Mouse (Mus musculus) duodenum, adult 2 months (tissue): Measurements from ENCODE around the gene Zfp688. TPM values are rescaled to one million over a fixed set of nuclear protein-coding genes. Genes with fewer than 3 reads are reported as not detected.

ENCODE experiments used
- polyA plus RNA-seq: library from polyadenylated mRNA; depleted of rRNA; stranded (reverse); fragments of >200 nt; gene quantifications from 2 replicates; pipeline ENCODE4 v1.2.3, GENCODE M21; 2012; ENCODE audit warnings: low replicate concordance; rRNA removed

The Zfp688 gene
- 21.7 and 35.2 TPM in 2 replicates for polyA plus RNA-seq

GRCm38 (mm10) chr7:127421388-127422191 lies at the start of gene Zfp688:
Zfp688 (minus strand) TSS chr7:127422068.

GRCm38 (mm10) chr7:127459311-127459710 lies 37.4 kb upstream of the Zfp688 start, which contains the start of gene Prr14:
Prr14 (plus strand) TSS chr7:127459611.

DNA sequence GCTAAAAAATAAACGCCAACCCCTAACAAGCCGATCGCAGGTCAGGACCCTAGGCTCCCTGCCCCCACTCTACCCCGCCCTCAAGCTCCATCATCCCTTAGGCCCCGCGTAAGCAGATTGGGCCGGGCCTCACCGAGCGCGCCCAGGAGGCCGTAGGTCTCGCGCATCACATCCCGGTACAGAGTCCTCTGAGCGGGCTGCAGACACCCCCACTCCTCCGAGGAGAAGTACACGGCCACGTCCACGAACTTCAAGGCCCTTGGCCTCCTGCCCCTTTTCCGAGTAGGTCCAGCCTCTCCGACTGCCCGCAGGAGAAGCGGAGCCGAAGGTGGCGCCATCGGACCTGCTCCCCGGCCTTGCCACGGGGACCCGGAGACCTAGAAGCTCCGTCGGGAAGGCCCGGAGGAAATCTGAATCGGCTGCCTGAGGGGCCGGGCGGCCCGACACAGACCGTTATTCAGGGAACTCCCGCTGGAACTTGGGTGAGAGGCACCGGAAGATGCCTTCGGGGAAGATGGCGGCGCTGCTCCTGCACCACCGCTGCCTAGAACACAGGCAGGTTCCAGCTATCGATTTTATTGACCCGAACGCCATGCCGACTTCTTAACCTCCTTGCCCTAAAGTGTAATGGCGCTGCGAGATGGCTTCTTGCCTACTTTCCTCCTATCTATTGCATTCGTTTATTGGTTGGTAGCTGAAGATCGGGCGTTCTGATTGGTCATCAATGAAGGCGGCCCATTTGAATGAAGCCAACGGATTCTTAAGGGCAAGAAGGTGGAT lies 26.8 kb upstream of the Zfp688 start, which contains the start of gene Zfp689:
Gene Zfp689 (minus strand): TSS at position 638 of the 780 bp plus-strand sequence.

DNA sequence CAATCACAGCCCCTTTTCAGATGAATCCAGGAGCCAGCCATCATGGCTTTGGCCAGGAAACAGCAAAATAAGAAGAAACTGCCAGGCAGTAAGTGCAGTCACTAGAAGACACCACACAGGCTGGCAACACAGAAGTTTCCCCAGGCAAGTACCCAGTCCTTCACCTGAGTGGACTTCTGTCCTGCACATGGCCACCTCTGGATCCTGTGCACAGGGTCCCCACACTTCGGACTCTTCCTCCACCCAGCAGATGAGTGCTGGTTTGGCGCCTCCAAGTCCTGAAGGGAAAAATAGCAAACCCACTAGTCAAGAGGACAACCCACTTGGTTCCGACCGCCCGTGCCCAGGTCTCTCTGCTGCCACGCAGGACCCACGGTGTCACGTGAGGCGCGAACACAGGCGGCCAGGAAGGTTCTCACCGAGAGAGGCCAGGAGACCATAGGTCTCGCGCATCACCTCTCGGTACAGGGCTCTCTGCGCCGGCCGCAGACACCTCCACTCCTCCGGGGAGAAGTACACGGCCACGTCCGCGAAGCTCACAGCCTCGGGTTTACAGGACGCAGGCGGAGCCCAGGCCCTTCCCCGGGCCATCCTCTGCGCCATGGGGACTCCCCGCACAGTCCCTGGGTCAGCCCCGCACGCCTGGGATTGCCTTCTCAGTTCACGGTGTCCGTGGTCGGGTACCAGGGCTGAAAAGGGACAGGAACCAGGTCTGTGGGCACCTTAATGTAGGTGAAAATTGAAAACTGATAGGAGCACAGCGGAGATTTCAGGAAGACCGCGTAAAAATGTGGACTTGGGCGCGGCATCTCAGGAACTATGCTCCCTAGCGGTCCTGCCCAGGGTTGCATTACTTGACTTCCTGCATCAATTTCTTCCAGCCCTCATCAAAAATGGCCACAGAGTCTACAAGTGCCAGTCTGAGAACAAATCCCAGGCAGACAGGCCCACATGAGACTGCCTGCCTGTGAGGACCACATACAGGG lies 15.6 kb downstream of the Zfp688 start, which contains the start of gene Zfp764:
Gene Zfp764 (minus strand): TSS at position 821 of the 986 bp plus-strand sequence.

DNA sequence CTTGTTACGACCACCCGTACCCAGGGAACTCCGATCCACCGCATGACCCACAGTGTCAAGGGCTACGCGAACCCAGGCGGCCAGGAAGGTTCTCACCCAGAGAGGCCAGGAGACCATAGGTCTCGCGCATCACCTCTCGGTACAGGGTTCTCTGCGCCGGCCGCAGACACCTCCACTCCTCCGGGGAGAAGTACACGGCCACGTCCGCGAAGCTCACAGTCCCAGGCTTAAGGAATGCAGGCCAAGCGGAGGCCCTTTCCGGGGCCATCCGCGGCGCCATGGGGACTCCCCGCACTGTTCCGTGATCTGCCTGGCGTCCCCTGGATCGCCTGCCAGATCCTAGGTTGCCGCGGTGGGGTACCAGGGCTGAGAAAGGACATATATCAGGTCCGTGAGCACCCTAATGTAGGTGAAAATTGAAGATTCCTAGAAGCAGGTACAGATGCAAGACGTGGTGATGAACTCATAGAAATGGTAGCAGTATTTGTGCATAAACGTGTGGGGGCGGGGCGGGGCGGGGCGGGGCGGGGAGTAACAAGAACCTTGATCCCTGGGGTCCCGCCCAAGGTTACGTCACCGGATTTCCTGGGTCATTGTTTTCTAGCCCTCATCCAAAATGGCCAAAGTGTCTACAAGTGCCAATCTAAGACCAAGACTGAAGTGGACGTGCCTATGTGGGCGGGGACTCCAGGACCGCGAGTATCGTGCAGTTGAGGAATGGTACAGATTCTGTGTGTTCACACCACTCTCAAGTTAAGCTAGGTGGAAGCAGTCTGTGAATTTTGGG lies 28.5 kb downstream of the Zfp688 start, which contains the start of gene E430018J23Rik:
Gene E430018J23Rik (minus strand): TSS at position 473 of the 787 bp plus-strand sequence.

DNA sequence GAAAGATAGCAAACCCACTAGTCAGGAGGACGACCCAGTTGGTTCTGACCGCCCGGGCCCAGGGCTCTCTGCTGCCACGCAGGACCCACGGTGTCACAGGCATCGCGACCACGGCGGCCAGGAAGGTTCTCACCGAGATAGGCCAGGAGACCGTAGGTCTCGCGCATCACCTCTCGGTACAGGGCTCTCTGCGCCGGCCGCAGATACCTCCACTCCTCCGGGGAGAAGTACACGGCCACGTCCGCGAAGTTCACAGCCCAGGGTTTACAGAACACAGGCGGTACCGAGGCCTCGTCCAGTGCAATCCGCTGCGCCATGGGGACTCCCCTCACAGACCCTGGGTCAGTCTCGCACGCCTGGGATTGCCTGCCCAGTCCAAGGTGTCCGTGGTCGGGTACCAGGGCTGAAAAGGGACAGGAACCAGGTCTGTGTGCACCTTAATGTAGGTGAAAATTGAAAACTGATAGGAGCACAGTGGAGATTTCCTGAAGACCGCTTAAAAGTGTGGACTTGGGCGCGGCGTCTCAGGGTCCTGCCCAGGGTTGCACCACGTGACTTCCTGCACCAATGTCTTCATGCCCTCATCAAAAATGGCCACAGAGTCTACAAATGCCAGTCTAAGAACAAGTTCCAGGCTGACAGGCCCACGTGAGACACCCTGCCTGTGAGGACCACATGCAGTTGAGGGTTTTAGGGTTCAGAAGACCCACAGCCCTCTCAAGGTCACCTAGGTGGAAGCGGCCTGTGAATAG lies 35.1 kb downstream of the Zfp688 start, which contains the start of gene 9130019O22Rik:
Gene 9130019O22Rik (minus strand): TSS at position 526 of the 752 bp plus-strand sequence.

DNA sequence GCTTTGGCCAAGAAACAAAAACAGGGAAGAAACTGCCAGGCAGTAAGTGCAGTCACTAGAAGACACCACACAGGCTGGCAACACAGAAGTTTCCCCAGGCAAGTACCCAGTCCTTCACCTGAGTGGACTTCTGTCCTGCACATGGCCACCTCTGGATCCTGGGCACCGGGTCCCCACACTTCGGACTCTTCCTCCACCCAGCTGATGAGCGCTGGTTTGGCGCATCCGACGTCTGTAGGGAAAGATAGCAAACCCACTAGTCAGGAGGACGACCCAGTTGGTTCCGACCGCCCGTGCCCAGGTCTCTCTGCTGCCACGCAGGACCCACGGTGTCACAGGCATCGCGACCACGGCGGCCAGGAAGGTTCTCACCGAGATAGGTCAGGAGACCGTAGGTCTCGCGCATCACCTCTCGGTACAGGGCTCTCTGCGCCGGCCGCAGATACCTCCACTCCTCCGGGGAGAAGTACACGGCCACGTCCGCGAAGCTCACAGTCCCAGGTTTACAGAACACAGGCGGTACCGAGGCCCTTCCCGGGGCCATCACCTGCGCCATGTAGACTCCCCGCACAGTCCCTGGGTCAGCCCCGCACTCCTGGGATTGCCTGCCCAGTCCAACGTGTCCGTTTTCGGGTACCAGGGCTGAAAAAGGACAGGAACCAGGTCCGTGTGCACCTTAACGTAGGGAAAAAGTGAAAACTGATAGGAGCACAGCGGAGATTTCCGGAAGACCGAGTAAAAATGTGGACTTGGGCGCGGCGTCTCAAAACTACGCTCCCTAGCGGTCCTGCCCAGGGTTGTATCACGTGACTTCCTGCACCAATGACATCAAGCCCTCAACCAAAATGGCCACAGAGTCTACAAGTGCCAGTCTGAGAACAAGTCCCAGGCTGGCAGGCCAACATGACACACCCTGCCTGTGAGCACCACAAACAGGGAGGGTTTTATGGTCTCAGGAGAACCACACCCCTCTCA lies 46.3 kb downstream of the Zfp688 start, which contains the start of gene Zfp747:
Gene Zfp747 (minus strand): TSS at position 780 of the 975 bp plus-strand sequence.

Other genes starting within 250 kb of the Zfp688 start
- gene Cd2bp2, start 226.0 kb downstream of the Zfp688 start, polyA plus RNA-seq, result 10.0 and 13.1 TPM in 2 replicates
- gene Tbc1d10b, start 213.6 kb downstream of the Zfp688 start, polyA plus RNA-seq, result 29.8 and 44.7 TPM in 2 replicates
- gene Mylpf, start 213.2 kb downstream of the Zfp688 start, polyA plus RNA-seq, result 0.38 TPM in 1 of 2 replicates, not detected in the other
- gene Zfp553, start 189.0 kb downstream of the Zfp688 start, polyA plus RNA-seq, result 6.9 and 8.4 TPM in 2 replicates
- gene Sept1, start 188.9 kb downstream of the Zfp688 start, polyA plus RNA-seq, result 14.1 and 28.9 TPM in 2 replicates
- gene Zfp771, start 177.8 kb downstream of the Zfp688 start, polyA plus RNA-seq, result 76.9 and 173 TPM in 2 replicates
- 74.2 and 77.1 TPM in 2 replicates for gene Dctpp1, start 161.4 kb downstream of the Zfp688 start, polyA plus RNA-seq
- 49.0 and 105 TPM in 2 replicates for gene Sephs2, start 148.0 kb downstream of the Zfp688 start, polyA plus RNA-seq
- 3.7 and 5.6 TPM in 2 replicates for gene Itgal, start 125.8 kb downstream of the Zfp688 start, polyA plus RNA-seq
- gene Zfp768, start 76.5 kb downstream of the Zfp688 start, polyA plus RNA-seq, result 54.7 and 77.2 TPM in 2 replicates
- 15.0 and 20.1 TPM in 2 replicates for gene Zfp747, start 46.0 kb downstream of the Zfp688 start, polyA plus RNA-seq
- 5.3 and 6.4 TPM in 2 replicates for gene 9130019O22Rik, start 34.9 kb downstream of the Zfp688 start, polyA plus RNA-seq
- 13.3 and 15.1 TPM in 2 replicates for gene E430018J23Rik, start 28.4 kb downstream of the Zfp688 start, polyA plus RNA-seq
- 3.9 and 4.6 TPM in 2 replicates for gene Zfp764, start 15.2 kb downstream of the Zfp688 start, polyA plus RNA-seq
- gene Zfp689, start 27.1 kb upstream of the Zfp688 start, polyA plus RNA-seq, result 3.7 and 4.3 TPM in 2 replicates
- gene Prr14, start 37.5 kb upstream of the Zfp688 start, polyA plus RNA-seq, result 62.8 and 68.1 TPM in 2 replicates
- 36.5 and 43.2 TPM in 2 replicates for gene Fbrs, start 57.1 kb upstream of the Zfp688 start, polyA plus RNA-seq
- gene Srcap, start 89.9 kb upstream of the Zfp688 start, polyA plus RNA-seq, result 17.5 and 20.0 TPM in 2 replicates
- gene Gm42715, start 97.5 kb upstream of the Zfp688 start, polyA plus RNA-seq, result 5.6 and 10.2 TPM in 2 replicates
- gene Tmem265, start 139.3 kb upstream of the Zfp688 start, polyA plus RNA-seq, result 1.2 and 3.0 TPM in 2 replicates
- 28.3 and 32.0 TPM in 2 replicates for gene Phkg2, start 151.3 kb upstream of the Zfp688 start, polyA plus RNA-seq
- gene Ccdc189, start 166.5 kb upstream of the Zfp688 start, polyA plus RNA-seq, result 0.97 and 1.6 TPM in 2 replicates
- gene Rnf40, start 166.7 kb upstream of the Zfp688 start, polyA plus RNA-seq, result 15.9 and 16.2 TPM in 2 replicates
- 3.0 and 7.2 TPM in 2 replicates for gene Zfp629, start 193.7 kb upstream of the Zfp688 start, polyA plus RNA-seq